Mouse (Mus musculus) lung, adult 18-20 months (tissue): ENCODE measurements around the gene Serpinb11.

Experiments used
- DNase-seq, 2 experiments: peaks; one replicate each; pipeline ENCODE4 v3.0.0; 2022; ENCODE audit warnings: mixed read lengths in 2 of 2

The Serpinb11 gene

DNA sequence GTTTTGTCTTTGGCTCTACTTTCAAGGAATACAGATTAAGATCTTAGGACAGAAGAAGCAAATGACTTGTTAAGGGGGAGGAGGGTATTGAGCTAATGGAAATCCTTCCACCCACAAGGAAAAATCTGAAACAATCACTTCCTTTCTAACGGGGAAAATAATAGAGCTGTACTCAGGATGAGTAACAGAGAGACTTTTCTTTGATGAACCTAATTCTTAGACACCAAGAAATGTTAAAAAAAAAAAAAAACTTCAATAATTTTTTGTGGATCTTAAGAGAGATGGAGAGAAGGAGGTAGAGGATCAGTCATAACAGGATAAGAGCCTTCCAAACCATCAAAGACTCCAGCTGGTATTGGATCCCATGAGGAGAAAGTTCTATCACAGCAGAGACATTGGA, at the start of gene Serpinb11:
Serpinb11 (plus strand) TSS at position 301 of the 400 bp plus-strand sequence.
- no peak for DNase-seq

DNA sequence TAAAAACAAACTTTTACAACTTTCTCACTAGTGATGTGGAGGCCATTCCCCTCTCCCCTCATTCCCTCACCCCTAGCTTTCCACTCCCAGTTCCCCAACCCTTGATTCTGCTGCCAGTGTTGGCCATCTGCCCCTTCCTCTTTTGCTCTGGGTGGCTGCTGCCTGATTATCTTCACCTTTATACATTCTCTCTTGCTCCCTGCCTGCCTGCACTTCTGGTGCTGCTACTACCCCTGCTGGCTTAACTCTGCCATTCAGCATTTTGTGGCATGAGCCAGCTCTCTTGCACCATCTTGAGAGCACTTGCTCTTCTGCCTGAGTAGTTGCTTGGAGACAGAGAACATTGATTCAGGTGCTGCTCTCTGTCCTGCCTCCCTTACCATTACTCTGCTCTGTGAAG, 15.0 kb upstream of the Serpinb11 start:
- DNase-seq: no peak

DNA sequence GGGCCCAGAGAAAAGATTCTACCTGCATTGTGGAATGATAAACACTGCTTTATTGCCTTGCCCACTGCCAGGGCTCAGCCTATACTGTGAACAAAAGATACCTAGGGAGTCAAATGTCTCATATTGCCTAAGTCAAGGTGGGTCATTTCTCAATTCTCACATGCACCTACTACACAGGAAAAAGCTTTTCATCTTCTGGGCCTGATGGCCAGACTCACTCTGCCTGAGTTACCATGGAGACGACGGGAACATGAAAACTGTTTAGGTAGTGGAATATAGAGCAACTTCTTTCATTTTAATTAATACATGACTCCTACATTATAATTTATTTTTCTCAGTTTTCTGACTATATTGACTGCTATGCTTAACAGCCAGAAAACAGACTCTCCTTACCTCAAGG, 14.2 kb upstream of the Serpinb11 start:
- no peak for DNase-seq

DNA sequence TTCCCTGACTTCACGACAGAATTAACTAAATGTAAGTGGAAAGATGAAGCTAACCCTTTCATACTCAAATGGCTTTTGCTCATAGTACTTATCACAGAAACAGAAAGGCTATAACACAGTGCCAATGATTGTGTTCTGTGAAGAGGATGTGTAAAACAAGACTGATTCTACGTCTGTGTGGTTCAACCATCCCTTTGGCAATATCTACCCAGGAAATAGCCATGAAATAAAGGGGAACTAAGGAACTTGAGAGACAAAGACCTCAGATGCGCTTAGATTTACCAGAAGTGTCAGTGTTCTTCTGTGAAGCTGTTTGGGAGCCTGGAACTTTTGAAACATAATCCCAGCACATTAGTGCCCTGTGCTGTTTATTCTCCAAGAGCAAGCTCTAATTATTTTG, 10.6 kb upstream of the Serpinb11 start:
- no peak for DNase-seq

DNA sequence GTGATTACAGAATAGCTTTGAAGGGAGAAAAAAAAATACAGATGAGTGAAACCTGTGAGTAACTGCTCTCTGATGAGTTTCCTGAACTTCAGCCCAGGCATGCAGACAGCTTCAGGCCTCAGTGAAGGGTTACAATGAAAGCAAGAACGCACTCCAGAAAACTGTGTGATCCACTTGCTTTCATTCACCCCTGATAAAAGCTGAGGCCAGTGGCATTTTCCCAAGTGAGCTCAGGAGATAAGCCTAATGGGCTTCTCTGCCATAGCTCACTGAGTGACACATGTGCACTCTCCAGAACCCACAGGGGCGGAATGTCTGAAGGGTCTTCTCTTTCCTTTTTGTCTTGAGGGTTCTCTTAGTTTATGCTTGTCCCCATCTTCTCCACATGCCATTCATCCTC, 9.9 kb upstream of the Serpinb11 start:
- no peak for DNase-seq

DNA sequence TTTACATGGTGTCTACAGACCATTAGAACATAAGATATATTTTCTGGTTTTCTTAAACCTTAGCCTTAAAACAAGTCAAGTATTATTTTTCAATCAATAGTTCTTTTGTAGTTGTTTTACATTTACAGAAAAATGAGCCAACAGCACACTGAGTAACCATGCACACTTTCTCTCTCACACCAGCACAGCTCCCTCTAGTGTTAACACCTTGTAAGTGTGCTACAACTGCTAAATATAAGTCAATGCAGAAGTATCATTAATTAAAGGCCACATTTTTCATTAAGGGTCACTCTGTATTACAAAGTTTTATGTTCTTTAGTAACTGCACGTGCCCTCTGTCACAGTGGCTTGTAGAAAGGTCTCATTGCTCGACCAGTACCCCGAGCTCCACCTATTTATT, 8.0 kb upstream of the Serpinb11 start:
- DNase-seq: no peak

DNA sequence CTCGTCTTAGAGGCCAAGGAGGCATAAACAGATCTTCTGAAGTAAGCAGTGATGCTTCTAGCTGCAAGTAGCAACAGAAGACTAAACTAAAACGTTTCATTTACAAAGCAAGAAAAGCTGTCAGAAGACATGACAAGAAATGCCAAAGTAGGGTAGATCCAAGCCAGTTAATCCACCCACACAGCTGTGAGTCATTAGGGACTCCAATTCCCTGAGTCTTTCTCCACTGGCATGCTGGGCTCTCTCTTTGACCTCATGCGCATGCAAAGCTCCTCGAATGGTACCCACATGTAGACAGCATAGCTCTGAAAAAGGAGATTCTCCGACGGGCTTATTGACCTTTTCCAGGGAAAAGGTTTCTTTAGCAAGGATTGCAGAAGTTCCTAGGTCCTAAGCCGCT, 5.0 kb downstream of the Serpinb11 start:
- no peak for DNase-seq

DNA sequence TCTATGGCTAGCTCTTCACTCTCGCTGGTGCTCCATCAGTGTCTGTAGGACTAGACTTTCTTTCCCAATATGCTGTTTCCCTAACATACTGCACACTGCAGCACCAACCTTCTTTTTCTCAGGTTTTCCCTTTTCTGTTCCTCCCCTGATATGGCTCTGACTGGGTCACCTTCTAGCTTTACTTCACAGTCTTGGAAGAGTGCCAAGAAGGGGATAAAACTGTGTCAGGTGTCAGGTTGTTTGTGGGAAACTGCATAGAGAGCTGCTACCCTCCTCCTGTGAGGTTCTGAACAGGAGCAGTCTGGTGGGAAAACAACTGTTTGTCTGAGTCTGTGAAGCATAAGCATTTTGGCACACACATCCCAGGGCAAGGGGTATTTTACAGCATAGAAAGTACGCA, 7.9 kb downstream of the Serpinb11 start:
- DNase-seq: no peak

DNA sequence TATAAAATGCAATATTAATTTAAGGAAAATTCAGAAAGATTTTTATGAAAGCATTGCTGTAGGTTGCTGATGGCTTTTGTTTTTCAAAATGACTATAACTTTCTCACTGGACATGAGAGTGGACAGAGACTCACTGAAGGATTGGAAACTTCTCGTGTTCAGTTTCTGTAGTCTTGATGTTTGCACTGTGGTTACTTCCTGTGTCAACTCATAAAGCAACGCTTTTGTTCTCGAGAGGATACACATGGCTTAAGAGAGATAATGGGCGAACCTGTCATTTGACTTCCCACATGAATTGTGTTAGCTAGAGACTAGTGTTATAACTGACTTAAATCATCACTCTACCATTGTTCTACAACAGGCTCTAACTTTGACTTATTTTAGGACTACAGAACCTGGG, 16.0 kb downstream of the Serpinb11 start:
- DNase-seq: no peak

DNA sequence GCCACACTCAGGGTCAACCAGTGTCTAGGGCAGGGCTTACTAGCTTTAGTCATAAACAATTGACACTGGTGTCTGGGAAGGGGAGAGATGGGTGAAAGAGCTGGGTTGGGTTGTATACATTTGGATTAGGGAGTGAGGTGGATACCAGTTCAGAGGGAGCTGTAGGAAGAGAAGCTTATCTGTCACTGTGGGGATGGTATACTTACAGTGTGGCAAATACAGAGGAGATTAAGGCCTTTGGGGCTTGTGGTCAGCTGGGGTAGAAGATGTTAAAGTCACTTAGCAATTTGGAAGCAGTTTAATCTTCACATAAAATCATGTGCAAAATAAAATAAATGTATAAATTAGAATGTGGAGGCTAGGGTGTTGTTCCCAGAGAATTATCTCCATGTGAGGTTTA, 17.4 kb downstream of the Serpinb11 start:
- DNase-seq: no peak

DNA sequence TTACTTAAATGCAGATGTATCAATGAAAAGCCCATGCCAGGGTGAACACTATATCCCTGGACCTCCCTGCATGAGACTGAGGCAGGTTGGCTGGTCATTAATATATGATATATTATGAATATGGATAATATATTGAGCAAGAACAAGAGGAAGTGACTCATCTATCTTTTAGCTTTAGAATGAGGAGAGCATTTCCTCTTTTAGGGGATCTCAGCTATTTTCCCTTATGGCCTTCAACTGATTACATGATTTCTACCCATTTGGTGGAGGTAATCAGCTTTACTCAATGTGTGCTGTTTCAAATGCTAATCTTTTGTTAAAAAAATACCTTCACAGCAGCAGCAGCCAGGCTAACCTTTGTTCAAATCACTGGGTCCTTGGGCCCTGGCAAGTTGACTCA, 20.5 kb downstream of the Serpinb11 start:
- DNase-seq: no peak

DNA sequence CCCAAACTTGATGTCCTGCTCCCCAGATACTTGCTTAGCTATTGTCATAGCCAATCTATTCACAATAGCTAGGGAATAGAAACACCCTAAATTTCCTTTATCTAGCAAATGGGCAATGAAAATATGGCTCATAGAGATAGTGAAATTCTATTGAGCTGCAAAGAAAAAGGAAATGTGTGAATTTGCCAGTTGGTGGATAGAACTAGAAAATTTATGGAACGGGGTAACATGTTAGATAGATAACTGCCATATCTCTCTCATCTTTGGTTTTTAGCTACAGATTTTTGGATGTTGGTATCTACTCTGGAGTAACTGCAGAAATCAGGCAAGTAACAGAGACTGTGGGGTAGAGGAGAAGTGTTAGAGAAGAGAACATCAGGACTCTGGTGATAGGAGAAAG, 21.4 kb downstream of the Serpinb11 start:
- no peak for DNase-seq

DNA sequence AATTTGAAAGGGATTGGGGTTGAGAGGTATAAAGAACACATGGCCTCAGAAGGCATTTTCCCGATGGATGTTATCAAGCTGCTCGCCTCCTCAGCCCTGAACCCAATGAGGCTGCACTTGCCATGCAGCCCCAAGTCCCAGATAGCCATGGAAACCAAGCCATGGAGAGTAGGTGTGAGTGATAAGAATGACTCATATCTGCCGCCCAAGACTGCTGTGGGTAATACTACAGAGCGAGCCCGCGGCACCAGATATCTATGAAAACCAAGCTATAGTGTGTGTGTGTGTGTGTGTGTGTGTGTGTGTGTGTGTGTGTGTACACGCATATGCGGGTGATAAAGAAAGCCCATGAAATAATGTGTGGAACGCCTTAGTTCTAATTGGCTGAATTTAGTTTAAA, 23.5 kb downstream of the Serpinb11 start:
- DNase-seq: no peak

DNA sequence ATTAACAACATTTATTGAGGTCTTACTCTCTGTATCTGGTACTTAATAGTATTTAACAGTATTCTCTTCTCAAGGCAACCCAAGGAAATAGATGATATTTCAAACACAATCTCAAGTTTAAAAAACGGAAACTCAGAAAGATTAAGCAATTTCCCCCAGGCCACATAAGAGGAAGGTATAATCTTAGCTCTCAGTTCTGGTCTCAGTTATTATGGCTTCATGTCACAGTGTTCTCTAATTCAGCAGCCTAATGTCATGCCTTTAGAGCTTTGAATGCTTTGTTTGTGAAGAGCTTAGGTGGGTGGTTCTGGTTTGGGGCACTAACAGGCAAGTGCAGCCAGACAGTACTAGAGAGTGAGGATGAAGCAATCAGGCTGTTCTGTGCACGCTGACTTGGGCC, 28.8 kb downstream of the Serpinb11 start:
- DNase-seq: no peak

DNA sequence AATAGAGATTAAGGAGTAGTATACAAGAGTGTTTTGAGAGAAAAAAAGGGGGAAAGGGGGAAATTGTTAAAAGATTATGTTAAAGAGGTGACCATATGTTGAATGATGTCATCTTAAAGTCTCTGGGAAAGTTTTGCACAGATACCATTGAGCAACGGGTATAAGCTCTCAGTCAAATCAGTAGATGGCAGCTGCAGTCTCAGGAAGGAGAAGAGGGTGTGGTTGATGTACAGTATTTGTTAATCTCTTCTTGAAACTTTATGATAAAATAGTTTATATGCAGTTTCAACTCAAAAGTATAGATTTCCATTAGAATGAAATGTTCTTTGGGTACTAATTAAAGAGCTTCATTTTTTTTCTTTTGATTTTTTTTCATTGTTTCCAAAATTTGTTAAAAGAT, 36.5 kb downstream of the Serpinb11 start:
- DNase-seq: no peak

DNA sequence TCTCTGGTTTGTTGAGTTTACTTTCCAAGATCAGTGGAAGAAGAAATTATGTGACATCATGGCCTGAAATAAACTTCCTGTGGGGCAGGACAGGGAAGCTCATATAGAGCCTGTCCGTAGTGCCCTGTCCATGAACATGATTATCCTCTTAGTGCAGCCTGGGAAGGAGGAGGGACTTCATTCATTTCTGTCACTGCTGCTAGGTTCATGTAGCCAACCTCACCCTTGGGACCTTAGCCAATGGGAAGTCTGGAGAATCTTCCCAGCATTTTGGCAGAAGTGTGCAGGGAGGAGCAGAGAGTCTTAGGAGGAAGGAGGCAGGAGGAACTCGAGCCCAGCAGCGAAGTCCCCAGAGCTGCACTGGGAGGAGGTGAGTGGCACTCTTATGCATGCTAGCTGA, 38.4 kb downstream of the Serpinb11 start, which contains the start of gene Serpinb7:
Serpinb7 (plus strand) TSS at position 301 of the 400 bp plus-strand sequence.
- no peak for DNase-seq

DNA sequence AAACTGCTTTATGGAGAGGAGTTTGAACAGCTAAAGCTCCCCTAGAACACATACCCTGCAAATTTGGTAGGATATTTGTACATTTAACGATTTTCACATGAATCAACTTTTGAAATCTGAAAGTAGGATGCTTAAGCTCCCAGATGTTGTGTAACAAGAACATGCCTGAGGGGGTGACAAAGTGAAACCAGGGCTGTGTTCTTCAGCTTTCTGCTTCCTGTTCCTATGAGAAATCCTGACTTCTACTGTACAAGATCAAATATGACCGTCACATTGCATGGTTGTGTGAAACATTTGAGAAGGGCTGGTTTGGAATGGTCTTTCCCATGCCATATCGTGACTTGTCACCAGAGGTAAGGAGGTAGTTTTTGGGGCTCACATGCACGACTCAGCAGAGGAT, 41.1 kb downstream of the Serpinb11 start:
- DNase-seq: no peak

DNA sequence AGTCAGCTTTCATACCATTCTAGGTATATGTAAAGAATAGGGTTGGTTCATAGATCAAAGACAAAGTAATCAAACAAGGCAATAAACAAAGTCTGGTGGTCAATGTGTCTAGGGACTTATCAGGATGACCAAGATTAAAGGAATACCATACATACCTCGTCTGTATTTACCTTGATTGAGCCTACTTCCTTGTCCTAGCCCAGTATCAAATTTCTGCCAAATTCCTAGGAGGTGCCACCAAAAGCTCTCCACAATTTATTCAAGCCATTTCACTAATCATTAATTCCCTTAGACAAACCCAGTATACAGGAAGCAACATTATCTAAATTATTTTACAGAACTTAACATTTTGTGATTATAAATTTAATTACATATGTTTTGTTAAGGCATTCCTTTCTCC, 53.7 kb downstream of the Serpinb11 start:
- no peak for DNase-seq

DNA sequence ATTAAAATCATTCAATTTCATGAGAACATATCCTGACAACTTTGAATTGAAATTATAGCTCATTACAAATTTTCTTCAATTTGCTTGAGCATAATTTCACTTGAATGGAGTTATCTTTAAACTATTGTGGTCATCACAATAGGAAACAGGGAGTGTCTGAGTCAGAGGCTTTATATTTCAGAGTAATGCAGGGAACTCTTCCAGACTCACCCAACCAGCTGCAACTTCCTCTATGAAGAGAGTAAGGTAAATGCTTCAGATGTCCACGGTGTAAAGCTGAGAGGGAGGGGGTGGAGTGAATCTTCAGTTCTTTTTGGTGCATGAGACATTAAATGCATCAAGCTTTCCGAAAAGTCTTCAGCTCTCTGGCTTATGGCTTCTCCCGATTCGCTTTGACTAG, 61.5 kb downstream of the Serpinb11 start:
- DNase-seq: no peak
